Mouse (Mus musculus) left cerebral cortex, adult 8-10 months (tissue): Measurements from ENCODE around the gene Adcy4. TPM values are rescaled to one million over a fixed set of nuclear protein-coding genes. Genes with fewer than 3 reads are reported as not detected.

Source experiments
- DNase-seq, 2 experiments: peaks; one replicate each; pipeline ENCODE4 v3.0.0; 2022; ENCODE audit warnings: low spot score in 2 of 2
- total RNA-seq, 4 experiments: library from RNA; stranded (reverse); gene quantifications; 2 replicates each; pipeline ENCODE4 v1.2.4; 2022

Adcy4 gene
- total RNA-seq, 4 experiments from 2014 or later = 3.3 to 6.2 (median 4.7) TPM

DNA sequence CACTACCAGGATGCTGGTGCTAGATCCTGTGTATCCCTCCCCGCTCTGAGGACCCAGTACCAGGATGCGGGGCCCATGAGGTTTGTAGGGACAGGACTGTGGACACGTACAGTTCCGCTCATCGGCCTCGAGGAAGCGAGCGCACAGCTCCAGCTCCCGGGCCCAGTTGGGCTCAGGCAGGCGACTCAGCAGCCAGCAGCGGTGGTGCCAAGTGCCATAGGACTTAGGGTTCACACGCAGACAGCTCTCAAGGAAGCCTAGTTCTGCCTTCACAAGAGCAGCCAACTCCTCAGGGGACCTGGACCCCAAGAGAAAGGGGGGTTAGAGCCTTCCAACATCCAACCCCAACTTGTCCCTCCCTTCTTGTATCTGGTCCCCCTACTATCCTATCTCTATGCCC lies 63.2 kb downstream of the Adcy4 start:
- DNase-seq = no peak

DNA sequence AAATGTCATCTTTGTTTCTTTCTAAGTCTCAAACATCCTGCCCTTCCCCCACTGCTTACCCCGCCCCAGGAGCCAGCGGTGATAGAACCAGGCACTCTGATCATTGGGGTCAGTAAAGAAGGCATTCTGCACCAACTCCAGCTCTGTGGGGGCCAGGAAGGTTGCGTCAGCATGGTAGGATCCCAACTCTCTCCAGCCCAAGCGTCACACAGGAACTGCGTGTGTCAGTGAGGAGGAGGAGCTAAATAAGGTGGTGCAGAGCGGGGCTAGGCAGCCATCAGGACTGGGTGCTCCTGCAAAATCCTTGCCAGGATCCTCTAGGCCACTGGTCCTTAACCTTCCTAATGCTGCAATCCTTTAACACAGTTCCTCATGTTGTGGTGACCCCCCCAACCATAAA lies 64.2 kb downstream of the Adcy4 start:
- no peak for DNase-seq

Other genes starting within 250 kb of the Adcy4 start
- 10 to 100 TPM; 25.2 to 29.7 (median 27.7) TPM for gene Pck2, start 243.8 kb downstream of the Adcy4 start, total RNA-seq
- 10 to 100 TPM; 83.5 to 91.6 (median 85.1) TPM for gene Dcaf11, start 224.1 kb downstream of the Adcy4 start, total RNA-seq
- gene A730061H03Rik, start 223.7 kb downstream of the Adcy4 start, total RNA-seq = under 1 TPM in 2 of 4 experiments, not detected in 2; 0.84 to 0.98 TPM
- not detected for gene Fitm1, start 208.5 kb downstream of the Adcy4 start, total RNA-seq
- 10 to 100 TPM; 53.6 to 63.7 (median 58.8) TPM for gene Psme1, start 206.0 kb downstream of the Adcy4 start, total RNA-seq
- 10 to 100 TPM; 46.3 to 59.7 (median 50.8) TPM for gene Emc9, start 198.8 kb downstream of the Adcy4 start, total RNA-seq
- 10 to 100 TPM; 50.2 to 74.0 (median 51.3) TPM for gene Psme2, start 193.0 kb downstream of the Adcy4 start, total RNA-seq
- gene Rnf31, start 192.4 kb downstream of the Adcy4 start, total RNA-seq = 10 to 100 TPM; 31.4 to 46.1 (median 38.0) TPM
- gene Irf9, start 180.5 kb downstream of the Adcy4 start, total RNA-seq = 10 to 100 TPM in 2 of 4 experiments, 1 to 10 TPM in 2; 7.5 to 15.2 (median 11.2) TPM
- 1 to 10 TPM; 1.5 to 4.9 (median 3.7) TPM for gene Rec8, start 166.1 kb downstream of the Adcy4 start, total RNA-seq
- 100 to 1,000 TPM; 122 to 146 (median 132) TPM for gene Ipo4, start 148.1 kb downstream of the Adcy4 start, total RNA-seq
- 1 to 10 TPM; 3.5 to 4.2 (median 4.0) TPM for gene Gm49378, start 146.2 kb downstream of the Adcy4 start, total RNA-seq
- gene Tm9sf1, start 140.3 kb downstream of the Adcy4 start, total RNA-seq = 10 to 100 TPM; 37.5 to 45.6 (median 38.9) TPM
- 1 to 10 TPM in 1 of 4 experiments, under 1 TPM in 3; 0.53 to 1.2 (median 0.89) TPM for gene Tssk4, start 133.9 kb downstream of the Adcy4 start, total RNA-seq
- gene Mdp1, start 123.6 kb downstream of the Adcy4 start, total RNA-seq = 10 to 100 TPM; 40.7 to 48.1 (median 44.1) TPM
- 10 to 100 TPM; 19.9 to 24.2 (median 22.4) TPM for gene Gmpr2, start 112.2 kb downstream of the Adcy4 start, total RNA-seq
- 100 to 1,000 TPM; 310 to 370 (median 342) TPM for gene Nedd8, start 112.0 kb downstream of the Adcy4 start, total RNA-seq
- gene Tinf2, start 102.3 kb downstream of the Adcy4 start, total RNA-seq = 10 to 100 TPM; 16.3 to 18.2 (median 18.0) TPM
- 1 to 10 TPM in 2 of 4 experiments, not detected in 2; 1.1 to 1.4 TPM for gene Tgm1, start 70.2 kb downstream of the Adcy4 start, total RNA-seq
- 10 to 100 TPM; 52.2 to 54.7 (median 54.0) TPM for gene Rabggta, start 61.8 kb downstream of the Adcy4 start, total RNA-seq
- 100 to 1,000 TPM in 2 of 4 experiments, 10 to 100 TPM in 2; 86.1 to 119 (median 97.8) TPM for gene Dhrs1, start 38.4 kb downstream of the Adcy4 start, total RNA-seq
- gene Nop9, start 38.4 kb downstream of the Adcy4 start, total RNA-seq = 10 to 100 TPM in 3 of 4 experiments, 1 to 10 TPM in 1; 9.7 to 11.8 (median 11.0) TPM
- gene Cideb, start 25.6 kb downstream of the Adcy4 start, total RNA-seq = 1 to 10 TPM; 1.5 to 3.1 (median 2.4) TPM
- gene Ltb4r2, start 22.7 kb downstream of the Adcy4 start, total RNA-seq = under 1 TPM; 0.21 to 0.28 (median 0.25) TPM
- gene Ltb4r1, start 18.1 kb downstream of the Adcy4 start, total RNA-seq = under 1 TPM in 3 of 4 experiments, not detected in 1; 0.26 to 0.65 (median 0.53) TPM
- gene Ripk3, start 4.8 kb upstream of the Adcy4 start, total RNA-seq = under 1 TPM in 2 of 4 experiments, not detected in 2; 0.73 to 0.98 TPM
- gene Nfatc4, start 39.0 kb upstream of the Adcy4 start, total RNA-seq = 1 to 10 TPM; 1.0 to 2.7 (median 2.1) TPM
- gene Nynrin, start 69.9 kb upstream of the Adcy4 start, total RNA-seq = 10 to 100 TPM in 2 of 4 experiments, 1 to 10 TPM in 2; 7.3 to 13.3 (median 11.3) TPM
- gene Cbln3, start 100.3 kb upstream of the Adcy4 start, total RNA-seq = under 1 TPM; 0.09 to 0.52 (median 0.23) TPM
- gene Khnyn, start 100.9 kb upstream of the Adcy4 start, total RNA-seq = 10 to 100 TPM; 12.7 to 15.8 (median 13.0) TPM
- gene Sdr39u1, start 116.2 kb upstream of the Adcy4 start, total RNA-seq = 100 to 1,000 TPM; 101 to 123 (median 111) TPM
- not detected for gene Cma1, start 160.6 kb upstream of the Adcy4 start, total RNA-seq
- gene Cma2, start 166.9 kb upstream of the Adcy4 start, total RNA-seq = not detected
- not detected for gene Mcpt1, start 233.9 kb upstream of the Adcy4 start, total RNA-seq
- gene Mcpt9, start 246.4 kb upstream of the Adcy4 start, total RNA-seq = not detected